Mouse (Mus musculus) ES-CJ7 (cell line): ENCODE data around the gene Fcho1.

Experiments
- DNase-seq: peaks from one replicate; pipeline ENCODE4 v3.0.0; 2011; ENCODE audit warnings: low read depth, low spot score

The Fcho1 gene

GRCm38 (mm10) chr8:71665331-71666130 lies 60.0 kb downstream of the Fcho1 start:
- DNase-seq, result peak; percentile 98

- DNase-seq, result peak; percentile 94
These were observed 65.0 kb downstream of the Fcho1 start for GRCm38 (mm10) chr8:71660325-71661120.

- no peak for DNase-seq
These were observed 65.8 kb downstream of the Fcho1 start for GRCm38 (mm10) chr8:71659751-71660150.

GRCm38 (mm10) chr8:71658515-71659049 lies 66.9 kb downstream of the Fcho1 start:
- DNase-seq, result no peak
